Mouse (Mus musculus) cerebellum, adult 11 months (tissue): ENCODE results near the gene Gid8.

ENCODE experiments used
- DNase-seq: peaks from one replicate; pipeline ENCODE4 v3.0.0; 2022

Gid8 gene

GRCm38 (mm10) chr2:180709923-180710272 is at the start of gene Gid8, which contains the start of gene Dido1:
Gid8 (plus strand) TSS chr2:180710117.
Dido1 (minus strand) TSS chr2:180709999.
- peak; percentile 93 for DNase-seq

DNA sequence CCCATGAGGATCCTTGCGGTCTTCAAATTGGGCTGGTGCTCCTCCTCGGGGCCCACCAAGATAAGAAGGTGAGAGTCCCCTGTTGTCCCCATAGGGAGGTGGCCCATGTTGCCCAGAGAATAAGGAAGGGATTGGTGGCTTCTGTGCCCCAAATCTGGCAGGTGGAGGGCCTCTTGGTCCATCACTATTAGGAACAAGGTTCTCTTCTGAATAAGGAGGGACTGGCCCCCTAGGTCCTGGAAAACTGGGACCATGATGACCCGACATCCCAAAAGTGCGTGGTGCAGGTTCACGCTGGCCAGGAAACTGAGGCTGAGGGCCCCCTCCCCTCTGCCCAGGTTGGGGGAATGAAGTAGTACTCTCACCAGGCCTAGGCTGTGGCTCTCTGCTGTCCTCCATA is 49.4 kb upstream of the Gid8 start:
- DNase-seq, result no peak

- DNase-seq, result no peak
Observed at GRCm38 (mm10) chr2:180662008-180662407, 47.9 kb upstream of the Gid8 start.

GRCm38 (mm10) chr2:180676706-180677105 is 33.2 kb upstream of the Gid8 start:
- DNase-seq, result no peak

DNA sequence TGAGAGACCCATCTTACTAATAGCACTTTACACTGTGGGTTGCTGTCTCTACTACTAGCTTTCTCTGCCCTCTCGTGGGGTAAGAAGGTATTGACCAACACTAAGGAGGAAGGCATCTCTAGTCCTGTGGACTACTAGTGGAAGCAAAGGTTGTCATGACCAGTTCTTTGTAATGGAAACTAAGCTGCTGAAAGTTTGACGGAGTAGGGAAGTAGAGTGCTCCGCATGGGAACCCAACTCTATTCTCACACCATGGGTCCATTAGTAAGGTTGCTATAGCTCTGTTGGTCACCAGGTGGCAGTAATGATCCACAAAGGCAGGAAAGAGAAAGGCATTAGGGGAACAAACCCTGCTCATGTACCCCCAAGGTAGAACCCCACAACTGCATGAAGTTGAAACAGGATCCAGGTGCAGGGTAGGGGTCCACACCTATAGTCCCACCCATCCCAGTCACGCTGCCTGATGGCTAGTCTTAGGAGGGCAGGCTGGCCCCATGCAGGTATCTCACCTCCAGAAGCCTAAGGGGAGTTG is 31.2 kb upstream of the Gid8 start:
- DNase-seq, result peak; percentile 44

DNA sequence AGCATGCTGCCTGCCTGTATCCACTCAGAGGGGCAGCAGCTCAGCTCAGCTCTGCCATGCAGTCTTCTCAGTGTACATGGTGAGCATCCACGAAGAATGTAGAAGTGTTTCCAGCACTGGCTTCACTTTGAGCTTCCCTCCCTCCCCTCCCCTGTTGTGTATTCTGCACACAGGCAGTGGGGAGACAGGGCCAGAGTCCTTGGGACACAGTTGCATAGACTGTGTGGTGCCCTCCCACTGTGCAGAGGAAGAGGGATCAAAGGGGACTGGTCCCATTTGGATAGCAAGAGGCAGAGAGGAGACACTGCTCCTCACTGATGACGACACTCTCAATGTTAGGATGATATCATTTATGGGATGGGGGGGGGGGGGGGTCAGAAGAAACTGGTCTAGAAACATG is 28.7 kb upstream of the Gid8 start:
- DNase-seq, result no peak

DNA sequence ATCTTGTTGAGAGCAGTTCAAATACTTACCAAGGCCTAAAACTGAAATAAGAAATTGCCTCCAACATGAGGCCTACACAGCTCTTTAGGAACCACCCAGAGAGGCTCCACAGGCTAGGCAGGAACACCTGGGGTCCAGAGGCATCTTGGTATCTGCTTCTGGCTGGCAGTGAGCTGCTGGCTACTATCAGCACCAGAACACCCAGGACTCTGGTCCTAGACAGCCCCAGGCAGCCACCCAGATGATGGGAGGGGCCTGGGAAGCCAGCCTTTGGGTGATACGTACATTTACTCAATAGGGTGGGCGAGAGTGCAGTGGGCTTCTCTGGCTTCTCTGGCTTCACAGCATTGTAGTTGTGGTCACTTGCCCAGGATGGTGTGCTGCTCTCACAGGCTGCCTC is 26.4 kb upstream of the Gid8 start:
- no peak for DNase-seq

DNA sequence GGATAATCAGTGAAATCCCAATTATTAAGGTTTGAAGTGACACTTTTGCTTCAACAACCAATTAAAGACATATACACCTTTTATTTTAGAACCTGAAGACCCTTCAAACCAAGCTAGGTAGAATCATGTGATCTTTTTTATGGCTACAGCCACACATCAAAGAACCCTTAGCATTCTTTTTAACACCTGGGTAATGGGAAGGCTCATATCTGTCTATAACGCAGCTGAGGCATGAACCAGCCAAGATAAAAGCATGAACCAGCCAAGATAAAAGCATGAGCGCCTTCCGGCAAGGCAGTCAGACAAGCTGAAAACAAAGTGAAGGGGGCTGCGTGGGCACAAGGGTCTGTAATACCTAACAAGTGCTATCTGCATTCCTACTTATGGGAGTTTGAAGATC is 25.9 kb upstream of the Gid8 start:
- no peak for DNase-seq

DNA sequence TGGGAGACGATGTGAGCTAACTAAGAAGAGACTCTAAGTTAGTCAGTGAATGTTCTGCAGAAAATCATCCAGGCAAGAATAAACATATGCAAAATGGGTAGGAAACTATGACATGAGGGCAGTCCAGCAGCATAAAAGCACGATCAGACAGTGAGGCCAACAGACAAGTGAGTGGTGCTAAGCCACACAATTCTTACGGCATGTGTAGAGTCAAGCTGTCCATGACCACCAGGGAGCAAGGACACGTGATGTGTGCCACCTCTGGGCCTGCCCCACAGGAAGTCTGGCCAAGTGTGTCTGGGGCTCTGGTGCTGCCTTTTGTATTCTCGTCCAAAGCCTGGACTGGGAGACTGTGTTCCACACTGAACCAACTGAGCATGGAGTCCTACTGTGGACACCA is 20.1 kb upstream of the Gid8 start:
- DNase-seq, result no peak

- no peak for DNase-seq
Observed at GRCm38 (mm10) chr2:180692630-180693029, 17.3 kb upstream of the Gid8 start.

DNA sequence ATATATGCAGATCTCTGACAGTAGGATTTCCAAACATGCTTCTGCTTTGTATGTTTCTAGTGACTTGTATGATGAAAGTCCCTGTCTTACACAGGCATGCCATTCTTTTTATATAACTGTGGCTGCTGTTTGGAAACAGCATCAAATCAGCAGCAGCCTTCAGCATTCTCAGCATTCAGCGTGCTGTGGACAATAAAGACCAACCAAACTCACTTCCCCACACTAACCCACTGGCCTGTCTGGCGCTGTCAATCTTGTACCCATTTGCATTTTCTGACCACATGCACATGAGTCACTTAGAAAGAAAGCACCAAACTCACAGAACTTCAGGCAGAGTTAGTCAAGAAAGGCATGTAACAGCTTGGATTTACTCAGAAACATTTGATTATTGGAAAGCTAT is 14.7 kb upstream of the Gid8 start:
- DNase-seq, result no peak

DNA sequence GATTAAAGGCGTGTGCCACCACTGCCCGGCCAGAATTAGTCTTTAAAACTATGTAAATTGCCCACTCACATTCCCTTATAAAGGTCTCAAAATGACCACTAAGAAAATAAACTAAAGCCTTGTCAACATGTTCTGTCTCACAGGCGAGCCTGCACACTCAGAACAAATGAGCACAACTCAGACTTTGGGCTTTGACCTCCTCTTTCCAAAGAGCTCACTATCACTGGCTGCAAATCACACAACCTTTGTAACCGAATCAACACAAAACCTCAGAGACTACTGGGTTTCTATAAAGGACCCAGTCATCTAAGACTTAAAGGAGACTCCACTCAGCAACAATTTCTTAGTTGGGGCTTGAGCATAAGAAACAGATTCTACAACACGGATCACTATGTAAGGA is 9.5 kb upstream of the Gid8 start:
- no peak for DNase-seq

DNA sequence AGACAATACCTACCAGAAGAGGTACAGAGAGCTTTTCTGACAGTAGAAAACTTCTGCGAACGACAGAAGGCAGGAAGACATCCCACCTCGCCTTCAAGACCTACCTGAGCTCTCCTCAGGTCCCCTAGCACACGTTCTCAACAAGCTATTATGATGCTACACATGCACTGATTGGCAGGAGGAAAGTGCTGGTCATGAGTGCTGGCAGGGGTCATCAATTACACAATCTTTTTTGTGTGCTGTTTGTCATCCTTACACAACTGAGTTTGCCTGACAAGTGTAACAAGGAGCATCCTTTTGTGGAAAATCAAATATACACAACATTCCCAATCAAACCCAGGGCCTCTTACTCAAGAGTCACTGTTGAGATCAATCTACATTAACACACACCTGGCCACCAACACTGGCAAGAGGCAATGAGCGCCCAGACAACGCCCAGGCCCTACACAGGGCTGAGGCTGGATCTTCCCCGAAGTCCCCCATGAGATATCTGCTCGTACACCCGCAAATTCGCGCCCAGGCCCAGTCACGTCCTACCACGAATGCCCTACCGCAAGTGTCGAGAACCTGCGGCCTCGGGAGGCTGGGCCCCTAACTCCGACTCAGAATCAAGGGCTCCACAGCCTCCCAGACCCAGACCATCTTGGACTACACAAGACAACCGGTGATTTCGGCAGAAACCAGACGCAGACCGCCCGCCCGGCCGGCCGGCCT is 8.7 kb upstream of the Gid8 start:
- no peak for DNase-seq

DNA sequence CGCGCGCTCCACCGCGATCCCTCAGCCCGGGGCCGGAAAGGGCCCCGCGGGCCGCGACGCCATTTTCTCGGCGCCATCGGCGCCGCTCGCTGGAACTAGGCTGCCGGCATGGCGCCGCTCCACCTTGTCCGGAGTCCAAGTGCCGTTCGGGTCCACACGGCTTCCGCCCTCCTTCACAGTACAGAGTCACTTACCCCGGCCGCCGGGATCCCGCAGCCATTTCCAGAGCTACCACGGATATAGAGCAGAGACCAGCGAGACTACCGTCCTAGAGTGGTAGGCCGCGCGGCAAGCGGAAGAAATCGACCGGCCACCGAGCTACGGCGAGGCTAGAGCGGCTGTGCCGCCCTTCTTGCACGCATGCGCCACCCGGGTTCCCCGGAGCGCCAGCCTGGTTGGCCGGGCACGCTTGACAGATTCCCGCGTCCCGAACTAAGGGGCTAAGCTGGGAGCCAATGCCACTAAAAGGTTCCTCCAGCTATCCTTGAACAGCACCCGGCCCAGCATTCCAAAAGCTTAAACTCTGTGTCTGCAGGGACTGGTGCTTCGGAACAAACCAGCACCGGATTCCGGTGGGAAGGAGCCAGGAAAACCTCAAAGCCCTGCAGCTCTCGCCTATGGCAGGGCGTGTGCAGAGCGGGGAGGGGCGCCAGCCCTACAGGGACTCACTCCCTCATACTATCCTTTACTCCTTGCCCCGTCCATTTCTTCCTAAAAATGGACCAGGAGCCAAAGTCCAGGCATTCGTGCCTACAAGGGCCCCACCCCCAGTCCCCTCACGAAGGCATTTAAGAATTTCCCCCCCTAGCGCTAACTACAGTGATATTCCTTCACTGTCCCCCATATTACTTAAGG is 7.9 kb upstream of the Gid8 start:
- DNase-seq, result peak; percentile 90

DNA sequence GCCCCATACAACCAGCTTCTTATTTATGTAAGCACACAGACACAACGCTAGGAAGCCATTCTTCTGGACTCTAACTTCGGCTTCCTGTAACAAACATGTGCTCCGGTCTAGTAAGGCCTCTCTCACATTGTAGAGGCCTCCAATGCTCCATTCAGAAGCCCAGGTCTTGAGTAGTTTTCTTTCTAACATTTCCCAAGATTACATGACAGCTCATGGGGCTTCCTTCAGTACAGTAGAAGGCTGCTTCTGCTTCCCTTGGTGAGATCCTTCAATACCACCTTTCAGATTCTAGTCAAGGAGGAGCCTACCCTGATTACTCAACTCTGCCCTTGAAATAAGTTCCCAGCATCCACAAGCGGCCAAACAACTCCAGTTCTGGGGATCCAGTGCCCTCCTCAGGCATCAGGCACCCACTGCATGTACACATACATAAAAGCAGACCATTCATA is 7.2 kb upstream of the Gid8 start:
- DNase-seq, result no peak

GRCm38 (mm10) chr2:180703175-180703574 is 6.7 kb upstream of the Gid8 start:
- DNase-seq, result no peak

DNA sequence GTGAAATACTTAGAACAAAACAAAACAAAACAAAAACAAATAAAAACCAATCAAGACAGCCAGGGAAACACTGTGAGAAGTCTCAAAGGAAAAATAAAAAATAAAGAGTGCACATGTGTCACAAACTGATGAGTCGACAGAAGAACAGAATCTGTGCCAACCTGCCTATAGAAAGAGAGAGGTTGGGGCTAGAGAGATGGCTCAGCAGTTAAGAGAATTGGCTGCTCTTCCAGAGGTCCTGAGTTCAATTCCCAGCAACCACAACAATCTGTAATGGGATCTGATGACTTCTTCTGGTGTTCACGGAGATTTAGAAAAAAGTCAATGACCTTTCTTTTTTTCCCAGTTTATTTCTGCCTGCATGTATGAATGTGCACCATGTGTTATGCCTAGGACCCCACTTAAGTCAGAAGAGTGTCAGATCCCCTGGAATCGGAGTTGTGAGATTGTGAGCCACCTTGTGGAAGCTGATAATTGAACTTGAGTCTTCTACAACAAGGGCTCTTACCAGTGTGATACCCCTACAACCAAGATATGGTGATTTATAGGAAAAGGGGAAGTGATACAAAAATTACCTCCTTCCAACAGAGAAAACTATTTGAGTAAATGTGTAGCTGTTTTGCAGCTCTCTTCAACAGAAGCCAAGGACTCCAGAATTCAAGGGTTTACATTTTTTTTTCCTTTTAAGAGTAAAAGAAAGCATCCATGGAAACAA is 6.1 kb upstream of the Gid8 start:
- no peak for DNase-seq

- DNase-seq, result no peak
Observed at GRCm38 (mm10) chr2:180704591-180704990, 5.3 kb upstream of the Gid8 start.

DNA sequence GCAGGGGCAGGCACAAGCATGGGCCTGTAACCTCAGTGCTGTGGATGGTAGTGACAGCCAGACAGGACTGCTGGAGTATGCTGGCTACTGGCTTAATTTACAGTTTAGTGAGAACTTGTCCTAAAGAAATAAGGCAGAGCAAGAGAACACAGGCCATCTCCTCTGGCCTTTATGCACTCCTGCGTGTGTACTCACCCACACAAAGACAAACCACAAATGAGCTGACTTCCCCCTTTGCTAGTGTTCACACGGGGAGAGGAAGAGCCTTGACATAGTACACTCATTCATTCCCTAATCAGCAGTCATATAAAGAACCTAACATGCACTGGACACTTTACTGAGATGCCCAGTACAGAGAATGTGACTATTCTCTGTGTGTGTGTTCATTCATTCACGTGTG is 4.9 kb upstream of the Gid8 start:
- no peak for DNase-seq

DNA sequence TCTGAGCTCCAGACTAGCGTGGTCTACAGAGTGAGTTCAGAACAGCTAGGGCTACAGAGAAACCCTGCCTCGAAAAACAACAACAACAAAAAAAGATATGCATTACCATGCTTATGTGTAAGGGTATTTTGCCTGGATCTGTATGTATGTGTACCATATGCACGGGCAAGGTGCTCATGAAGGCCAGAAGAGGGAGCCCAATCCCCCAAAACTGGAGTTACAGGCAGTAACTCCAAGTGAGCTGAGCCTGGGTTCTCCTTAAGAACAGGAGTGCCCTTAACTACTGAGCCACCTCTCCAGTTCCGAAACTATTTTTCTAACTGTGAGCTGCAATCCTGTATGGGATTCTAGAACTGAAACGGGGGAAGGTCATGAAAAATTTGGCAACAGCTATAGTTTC is 3.9 kb upstream of the Gid8 start:
- DNase-seq, result no peak

GRCm38 (mm10) chr2:180709023-180709922 is 644 bp upstream of the Gid8 start:
- no peak for DNase-seq
